Mouse (Mus musculus) lung, adult 2 months (tissue): ENCODE measurements around the gene Entpd6. TPM values are rescaled to one million over a fixed set of nuclear protein-coding genes. Genes with fewer than 3 reads are reported as not detected.
A peak's percentile ranks its signal among the peaks of the same experiment; 100 is the strongest.

Experiments
- DNase-seq: peaks from one replicate; pipeline ENCODE4 v3.0.0; 2022
- H3K4me1 ChIP-seq: fragments of 200-500 bp; 2 replicates; pipeline ENCODE4 v1.6.1; 2011; ENCODE audit warnings: low read length; ENCODE audit not compliant: control insufficient read depth, insufficient read depth
- H3K4me3 ChIP-seq: fragments of 200-500 bp; replicated peaks from 2 replicates; pipeline ENCODE3; 2011; ENCODE audit warnings: low read depth, mild to moderate bottlenecking, control low read depth, low read length; ENCODE audit errors: extremely low read depth
- CTCF ChIP-seq: fragments of 200-500 bp; IDR thresholded peaks from 2 replicates; pipeline ENCODE4 v1.5.1; 2011; ENCODE audit warnings: mild to moderate bottlenecking, low read length, control low read depth; ENCODE audit not compliant: insufficient read depth
- POLR2A ChIP-seq: fragments of 200-500 bp; IDR thresholded peaks from 2 replicates; pipeline ENCODE4 v1.6.1; 2011; ENCODE audit warnings: low read depth, mild to moderate bottlenecking, control low read depth, low read length, borderline replicate concordance; ENCODE audit errors: extremely low read depth
- WGBS: fragments of 180-500 bp; shearing (Covaris S2); methylation state at CpG from one replicate; pipeline ENCODE4 v1.1.7; 2018; 5-methylcytosine and 5-hydroxymethylcytosine counted together
- polyA plus RNA-seq: library from polyadenylated mRNA; depleted of rRNA; stranded (reverse); fragments of >200 nt; gene quantifications from 2 replicates; pipeline ENCODE4 v1.2.3, GENCODE M21; 2012

Gene Entpd6
- polyA plus RNA-seq, 1 experiment = 14.7 TPM

DNA sequence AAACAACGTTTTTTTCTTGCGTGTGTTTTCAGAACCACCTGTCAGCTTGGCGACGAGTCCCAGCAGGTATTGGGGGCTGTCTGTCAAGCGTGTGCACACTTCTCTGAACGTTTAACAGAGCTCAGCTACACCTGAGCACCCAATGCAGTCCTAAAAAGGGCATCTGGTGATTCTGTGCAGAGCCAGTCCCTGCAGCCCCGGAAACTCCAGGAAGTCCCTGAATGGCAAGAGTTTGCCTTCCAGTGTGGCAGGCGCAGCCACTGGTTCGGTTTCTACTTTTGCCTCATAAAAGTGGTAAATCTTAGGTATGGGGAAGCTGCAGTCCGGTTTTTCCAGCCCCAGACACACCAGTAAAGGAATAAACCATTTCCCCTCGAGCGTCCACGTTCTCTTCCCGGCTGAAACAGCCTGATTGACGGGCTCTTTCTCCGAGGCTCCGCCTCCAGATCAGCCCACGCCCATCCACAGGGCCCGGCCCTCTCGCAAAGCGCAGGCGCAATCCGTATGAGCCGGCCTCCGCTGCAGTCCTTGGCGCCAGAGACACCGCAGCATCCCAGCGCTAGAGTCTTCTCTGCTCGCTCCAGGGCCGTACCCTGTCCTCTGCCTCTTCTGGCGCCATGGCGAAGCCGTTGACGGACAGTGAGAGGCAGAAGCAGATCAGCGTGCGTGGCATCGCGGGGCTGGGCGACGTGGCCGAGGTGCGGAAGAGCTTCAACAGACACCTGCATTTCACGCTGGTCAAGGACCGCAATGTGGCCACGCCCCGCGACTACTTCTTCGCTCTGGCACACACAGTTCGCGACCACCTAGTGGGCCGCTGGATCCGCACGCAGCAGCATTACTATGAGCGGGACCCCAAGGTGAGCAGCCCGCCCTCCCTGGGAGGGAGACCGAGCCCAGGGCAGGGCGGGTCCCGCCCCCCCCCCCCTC, 37.7 kb downstream of the Entpd6 start, which contains the start of gene Pygb:
Pygb (plus strand) TSS at position 485 of the 930 bp plus-strand sequence.
- 2% methylated on average over 57 of the region's 58 CpGs for WGBS
- peak; percentile 93; the same call in 1 of the 2 replicates for TF ChIP-seq POLR2A
- TF ChIP-seq CTCF = no peak
- DNase-seq = peak; percentile 85
- Histone ChIP-seq H3K4me3 (peak within 1 kb of the TSS; percentile 93), H3K4me1 (no peaks in the 10 kb centered on the region)

DNA sequence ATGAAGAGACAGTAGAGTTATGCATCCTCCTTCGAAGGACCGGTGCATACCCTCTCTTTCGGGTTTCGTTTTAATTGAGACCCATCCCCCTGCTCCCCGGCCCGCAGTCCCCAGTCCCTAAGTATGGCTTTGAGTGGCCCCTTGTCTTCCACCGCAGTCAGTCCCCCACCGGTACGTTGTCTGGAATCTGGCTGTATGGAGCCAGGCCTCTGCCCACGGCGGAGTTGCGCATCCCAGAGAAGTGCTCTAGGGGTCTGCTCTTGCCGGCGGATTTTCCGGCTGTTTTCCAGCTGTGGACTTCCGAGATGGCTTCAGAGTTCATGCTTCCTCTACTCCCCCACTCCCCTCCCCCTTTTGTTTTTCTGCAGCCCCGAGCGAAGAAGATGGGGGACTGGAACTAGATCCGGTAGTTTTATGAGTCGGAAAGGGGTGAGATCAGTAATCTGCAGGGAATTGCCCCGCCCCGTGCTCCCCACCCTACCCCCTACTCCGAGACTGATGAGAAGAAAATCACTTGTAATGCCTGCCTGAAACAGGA, 38.5 kb downstream of the Entpd6 start:
- DNase-seq = peak; percentile 33
- TF ChIP-seq POLR2A = no peak
- peak overlapping the region; percentile 93 for H3K4me3 ChIP-seq
- 1% methylated on average over 23 of the region's 23 CpGs for WGBS
- no peaks in the 10 kb centered on the region for H3K4me1 ChIP-seq

DNA sequence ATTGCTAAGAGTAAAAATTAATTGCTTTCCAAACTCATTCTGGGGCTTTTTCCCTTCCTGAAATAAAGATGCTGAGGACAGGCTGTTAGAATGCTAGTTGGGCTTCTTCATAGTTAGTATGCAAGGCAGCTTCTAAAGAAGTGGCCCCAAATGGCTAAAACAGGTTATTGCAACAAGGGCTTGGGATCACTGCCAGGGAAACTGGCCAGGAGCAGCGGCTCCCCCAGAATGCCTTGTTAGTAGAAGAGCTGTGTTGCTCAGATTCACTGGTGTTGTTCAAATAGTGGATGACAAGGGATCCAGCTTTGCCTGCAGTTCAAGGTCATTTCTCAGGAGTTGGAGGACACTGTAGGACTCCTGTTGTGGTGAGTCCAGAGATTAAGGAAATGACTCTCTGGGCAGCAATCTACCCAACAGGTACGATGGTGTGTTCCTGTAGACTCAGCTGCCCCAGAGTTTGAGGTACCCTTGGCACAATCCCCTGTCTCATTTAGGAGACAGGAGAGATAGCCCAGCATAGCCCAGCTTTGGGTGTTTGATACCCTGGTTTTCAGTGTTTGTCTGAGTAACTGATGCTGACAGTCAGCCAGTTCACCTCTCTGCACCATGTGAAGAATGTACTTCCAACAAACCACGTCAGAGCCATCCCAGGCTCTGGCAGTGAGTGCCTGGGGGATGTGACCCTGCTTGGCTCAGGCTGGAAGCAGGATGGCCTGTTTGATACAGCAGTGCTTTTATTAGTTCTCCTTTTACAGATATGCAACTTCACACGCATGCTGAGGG, 40.1 kb downstream of the Entpd6 start:
- WGBS = 38% methylated on average over 4 of the region's 4 CpGs
- DNase-seq = peak; percentile 75
- Histone ChIP-seq H3K4me3 (no peak overlapping the region), H3K4me1 (no peaks in the 10 kb centered on the region)
- TF ChIP-seq POLR2A = no peak
- 0 out of 2 replicates have a peak, but pooled peaks have one; percentile 1 for TF ChIP-seq CTCF

DNA sequence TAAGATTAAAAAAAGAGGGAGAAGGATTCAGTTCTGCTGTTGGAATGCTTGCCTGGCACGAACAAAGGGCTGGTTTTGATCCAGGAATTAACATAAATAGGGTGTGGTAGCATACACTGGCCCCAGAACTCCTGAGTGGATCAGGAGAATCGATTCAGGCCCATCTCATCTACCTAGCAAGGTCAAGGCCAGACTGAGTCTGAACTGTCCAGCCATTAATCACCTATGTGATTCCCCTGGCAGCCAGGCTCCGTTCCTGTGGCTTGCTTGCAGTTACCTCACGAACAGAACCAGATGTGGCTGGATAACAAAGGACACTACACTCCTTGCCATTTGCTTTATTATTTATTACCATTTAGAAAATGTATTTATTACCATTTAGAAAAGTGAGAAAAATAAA, 44.5 kb downstream of the Entpd6 start:
- Histone ChIP-seq H3K4me1 (no peaks in the 10 kb centered on the region), H3K4me3 (no peak overlapping the region)
- no peak for DNase-seq
- TF ChIP-seq POLR2A (no peak), CTCF (no peak)
- 62% methylated on average over 4 of the region's 4 CpGs for WGBS

DNA sequence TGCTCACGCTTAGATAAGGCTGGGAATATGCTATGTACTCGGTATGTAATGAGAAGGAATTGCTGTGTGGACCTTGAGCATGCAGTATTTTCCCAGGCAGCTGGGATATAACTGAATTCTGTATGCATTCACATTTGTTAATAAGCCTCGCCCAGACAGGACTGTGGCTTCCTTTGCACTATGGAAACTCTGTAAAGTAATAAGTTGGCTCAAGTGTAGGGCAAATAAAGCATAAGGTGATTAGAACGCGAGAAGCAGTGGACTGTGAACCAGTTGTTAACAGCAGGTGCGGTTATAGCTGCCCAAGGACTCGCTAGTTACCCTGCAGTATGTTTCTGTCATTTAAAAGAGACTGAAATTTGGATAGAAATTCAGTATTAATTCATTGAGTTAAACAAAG, 49.2 kb downstream of the Entpd6 start:
- H3K4me1 ChIP-seq = no peaks in the 10 kb centered on the region
- DNase-seq = no peak
- no peak for TF ChIP-seq CTCF
- H3K4me3 ChIP-seq = no peak overlapping the region
- 75% methylated on average over 7 of the region's 7 CpGs for WGBS

DNA sequence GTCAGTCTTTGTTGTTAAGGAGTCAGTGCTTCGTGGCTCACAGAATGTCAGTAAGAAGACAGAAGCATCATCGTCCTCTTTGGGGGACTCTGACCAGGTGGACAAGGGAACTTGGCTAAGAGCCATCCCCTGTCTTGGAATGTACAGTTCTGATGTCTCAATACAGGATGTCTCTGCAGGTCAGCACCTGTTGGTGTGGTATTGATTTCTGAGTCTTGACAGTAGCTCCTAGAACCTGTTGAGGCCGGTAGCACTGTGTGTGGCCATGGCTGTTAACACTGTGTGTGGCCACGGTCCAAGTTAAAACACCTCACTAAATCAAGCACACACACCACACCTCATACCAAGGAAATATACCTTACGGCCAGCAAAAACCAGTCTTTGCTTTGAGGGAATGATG, 51.8 kb downstream of the Entpd6 start:
- Histone ChIP-seq H3K4me1 (no peaks in the 10 kb centered on the region), H3K4me3 (no peak overlapping the region)
- no peak for TF ChIP-seq POLR2A
- WGBS = 83% methylated on average over 5 of the region's 5 CpGs
- no peak for DNase-seq

DNA sequence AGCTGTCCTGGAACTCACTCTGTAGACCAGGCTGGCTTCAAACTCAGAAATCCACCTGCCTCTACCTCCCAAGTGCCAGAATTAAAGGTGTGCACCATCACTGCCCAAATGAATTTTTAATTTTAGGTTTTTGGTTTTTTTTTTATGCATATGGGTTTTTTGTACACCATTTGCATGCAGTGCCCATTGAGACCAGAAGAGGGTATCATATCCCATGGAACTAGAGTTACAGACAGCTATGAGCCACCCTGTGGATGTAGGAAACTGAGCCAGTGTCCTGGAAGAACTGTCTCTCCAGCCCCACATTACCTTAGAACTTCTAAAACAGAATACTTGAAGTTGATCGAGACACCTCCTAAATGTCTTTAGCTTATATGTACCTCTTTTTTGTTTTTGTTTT, 54.2 kb downstream of the Entpd6 start:
- DNase-seq = no peak
- Histone ChIP-seq H3K4me1 (no peaks in the 10 kb centered on the region), H3K4me3 (no peak overlapping the region)
- 96% methylated on average over 1 of the region's 1 CpGs for WGBS
- TF ChIP-seq CTCF (no peak), POLR2A (no peak)

DNA sequence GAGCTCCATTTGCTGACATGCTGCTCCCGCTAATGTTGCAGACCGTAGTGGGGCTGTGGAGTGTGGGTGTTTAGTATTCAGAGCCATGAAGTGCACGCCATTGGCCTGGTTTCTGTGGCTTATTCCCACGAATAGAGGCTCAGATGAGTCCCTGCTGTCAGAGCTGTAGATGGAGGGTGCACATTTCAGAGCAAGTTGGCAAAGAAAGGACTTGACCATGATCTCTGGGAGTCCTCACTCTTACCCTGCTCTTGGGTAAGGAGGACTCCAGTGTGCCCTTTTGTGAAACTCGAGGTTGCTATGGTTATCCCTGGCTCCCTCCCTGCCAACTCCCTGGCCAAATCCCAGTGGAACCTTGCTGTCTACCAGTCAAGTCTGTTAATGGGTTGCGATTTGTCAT, 59.5 kb downstream of the Entpd6 start:
- 82% methylated on average over 6 of the region's 6 CpGs for WGBS

DNA sequence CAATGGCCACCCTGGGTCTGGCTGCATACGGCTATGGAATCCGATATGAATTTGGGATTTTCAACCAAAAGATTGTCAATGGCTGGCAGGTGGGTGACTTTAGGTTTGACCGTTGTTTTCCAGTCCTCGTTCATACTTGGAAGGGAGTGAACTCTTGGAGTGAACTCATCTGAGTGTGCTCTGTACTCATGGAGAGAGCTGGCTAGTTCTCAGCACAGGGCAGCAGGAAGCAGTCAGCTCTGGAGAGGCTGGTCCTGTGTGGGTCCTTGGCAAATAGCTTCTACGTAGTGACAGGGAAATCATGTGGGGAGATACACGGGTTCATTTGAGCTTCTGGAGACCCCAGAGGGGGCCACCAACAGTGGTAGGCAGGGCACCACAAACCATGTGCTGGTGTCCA, 60.0 kb downstream of the Entpd6 start:
- TF ChIP-seq CTCF (no peak), POLR2A (no peak)
- 89% methylated on average over 6 of the region's 6 CpGs for WGBS
- no peak for DNase-seq

More for the DNA sequence above, 59.5 kb downstream of the Entpd6 start:
- no peak for TF ChIP-seq CTCF
- TF ChIP-seq POLR2A = no peak
- no peak overlapping the region for H3K4me3 ChIP-seq
- no peak for DNase-seq
- no peaks in the 10 kb centered on the region for H3K4me1 ChIP-seq

More for the DNA sequence above, 60.0 kb downstream of the Entpd6 start:
- Histone ChIP-seq H3K4me1 (no peaks in the 10 kb centered on the region), H3K4me3 (no peak overlapping the region)
